Mouse (Mus musculus) macrophage (primary cell): ENCODE results near the gene Krt33a. TPM values are rescaled to one million over a fixed set of nuclear protein-coding genes. Genes with fewer than 3 reads are reported as not detected.

Experiments
- polyA plus RNA-seq: library from polyadenylated mRNA; stranded (reverse); fragments of 250-400 nt; gene quantifications from 3 replicates; pipeline ENCODE4 v1.2.4, GENCODE M21; 2018; ENCODE audit warnings: inconsistent platforms

Krt33a gene
- polyA plus RNA-seq, 1 experiment from 2014 or later: not detected

Other genes with a start within 250 kb of the Krt33a start
- not detected in 3 replicates for gene Gm11595, start 243.3 kb downstream of the Krt33a start, polyA plus RNA-seq
- gene Krtap4-8, start 235.5 kb downstream of the Krt33a start, polyA plus RNA-seq: not detected in 3 replicates
- not detected in 3 replicates for gene Krtap4-9, start 231.0 kb downstream of the Krt33a start, polyA plus RNA-seq
- not detected in 3 replicates for gene Gm11596, start 222.7 kb downstream of the Krt33a start, polyA plus RNA-seq
- gene Gm11569, start 217.3 kb downstream of the Krt33a start, polyA plus RNA-seq: not detected in 3 replicates
- gene Gm11554, start 211.8 kb downstream of the Krt33a start, polyA plus RNA-seq: not detected in 3 replicates
- not detected in 3 replicates for gene Krtap4-13, start 206.3 kb downstream of the Krt33a start, polyA plus RNA-seq
- not detected in 3 replicates for gene Gm11564, start 200.5 kb downstream of the Krt33a start, polyA plus RNA-seq
- gene 2300003K06Rik, start 178.1 kb downstream of the Krt33a start, polyA plus RNA-seq: not detected in 3 replicates
- not detected in 3 replicates for gene Krtap4-16, start 164.6 kb downstream of the Krt33a start, polyA plus RNA-seq
- gene Gm11568, start 158.3 kb downstream of the Krt33a start, polyA plus RNA-seq: not detected in 3 replicates
- not detected in 3 replicates for gene Gm11559, start 151.7 kb downstream of the Krt33a start, polyA plus RNA-seq
- not detected in 3 replicates for gene Krtap9-1, start 142.8 kb downstream of the Krt33a start, polyA plus RNA-seq
- gene Gm11567, start 137.0 kb downstream of the Krt33a start, polyA plus RNA-seq: not detected in 3 replicates
- gene Krtap31-1, start 108.3 kb downstream of the Krt33a start, polyA plus RNA-seq: not detected in 3 replicates
- gene Gm11565, start 101.5 kb downstream of the Krt33a start, polyA plus RNA-seq: not detected in 3 replicates
- gene Krtap31-2, start 79.9 kb downstream of the Krt33a start, polyA plus RNA-seq: not detected in 3 replicates
- gene Krtap9-5, start 67.7 kb downstream of the Krt33a start, polyA plus RNA-seq: not detected in 3 replicates
- not detected in 3 replicates for gene Krtap29-1, start 37.2 kb downstream of the Krt33a start, polyA plus RNA-seq
- gene Krtap16-1, start 29.6 kb downstream of the Krt33a start, polyA plus RNA-seq: not detected in 3 replicates
- gene Krtap17-1, start 22.2 kb downstream of the Krt33a start, polyA plus RNA-seq: not detected in 3 replicates
- not detected in 3 replicates for gene Krt33b, start 13.7 kb upstream of the Krt33a start, polyA plus RNA-seq
- gene Krt34, start 25.3 kb upstream of the Krt33a start, polyA plus RNA-seq: not detected in 3 replicates
- not detected in 3 replicates for gene Krt31, start 34.3 kb upstream of the Krt33a start, polyA plus RNA-seq
- not detected in 3 replicates for gene Krt32, start 72.0 kb upstream of the Krt33a start, polyA plus RNA-seq
- gene Krt35, start 80.0 kb upstream of the Krt33a start, polyA plus RNA-seq: not detected in 3 replicates
- not detected in 3 replicates for gene Krt36, start 89.4 kb upstream of the Krt33a start, polyA plus RNA-seq
- gene Krt13, start 105.4 kb upstream of the Krt33a start, polyA plus RNA-seq: not detected in 3 replicates
- not detected in 3 replicates for gene Krt15, start 119.7 kb upstream of the Krt33a start, polyA plus RNA-seq
- not detected in 3 replicates for gene Krt19, start 132.5 kb upstream of the Krt33a start, polyA plus RNA-seq
- not detected in 3 replicates for gene Krt9, start 177.0 kb upstream of the Krt33a start, polyA plus RNA-seq
- gene Krt14, start 191.3 kb upstream of the Krt33a start, polyA plus RNA-seq: not detected in 3 replicates
- gene Krt16, start 232.7 kb upstream of the Krt33a start, polyA plus RNA-seq: not detected in 3 replicates
- not detected in 3 replicates for gene Krt17, start 244.8 kb upstream of the Krt33a start, polyA plus RNA-seq